ENCODE assay signal across 9 mouse cellular contexts in genomic region chr5:150115271-150116092, GRCm38 (mm10). TPM values are rescaled to one million over a fixed set of nuclear protein-coding genes. Genes with fewer than 3 reads are reported as not detected.
DNase-seq lines count a peak whose midpoint lies in the region; ATAC-seq lines count a peak whose summit lies in the region.
"Had no signal": no experiment of that assay in that cellular context is flagged by ENCODE, and none has a peak within 500 bp of the region (broad histone marks: within the 10 kb centered on the region; RNA-seq: fewer than 3 reads in every experiment).

No protein-coding gene starts in this region.

- H3K4me2 ChIP-seq in embryonic facial prominence, embryonic 12.5 days (replicated peaks): 0 out of 2 replicates have a peak overlapping the region, but pooled peaks have one; percentile 7
- H3K4me2 ChIP-seq in hindbrain, embryonic 11.5 days (replicated peaks; ENCODE audit: low read depth, low read length): no peak overlapping the region
- H3K4me2 ChIP-seq: midbrain, embryonic 12.5 days had no signal

- no peaks in the 10 kb centered on the region for H3K36me3 ChIP-seq in embryonic facial prominence, embryonic 12.5 days
- no peaks in the 10 kb centered on the region for H3K36me3 ChIP-seq in hindbrain, embryonic 11.5 days (ENCODE audit: control insufficient read depth, insufficient read depth, low read length)
- H3K36me3 ChIP-seq: midbrain, embryonic 12.5 days had no signal

- peaks cover 4% of the 10 kb centered on the region; the same call in 1 of the 2 replicates for H3K9me3 ChIP-seq in embryonic facial prominence, embryonic 12.5 days
- H3K9me3 ChIP-seq in hindbrain, embryonic 11.5 days (ENCODE audit: control insufficient read depth, low read length): no peaks in the 10 kb centered on the region

- DNase-seq in heart, adult 18-20 months: peak; percentile 29 to 42
- no peak for DNase-seq in heart, postnatal 36 days
- peak; percentile 49 for DNase-seq in hindbrain, embryonic 11.5 days (ENCODE audit: low spot score)
- peak; percentile 39 for DNase-seq in naive thymus-derived CD4-positive, alpha-beta T cell, adult 2 months (ENCODE audit: low read depth)
- no peak for DNase-seq in frontal cortex, postnatal 25 days (ENCODE audit: low spot score in 2 of 2)
- no peak for DNase-seq in layer of hippocampus, adult 9-10 months (ENCODE audit: low spot score)
- DNase-seq in kidney, postnatal 14 days: no peak

- H3K4me1 ChIP-seq in embryonic facial prominence, embryonic 12.5 days: peaks cover 11% of the 10 kb centered on the region
- no peaks in the 10 kb centered on the region for H3K4me1 ChIP-seq in hindbrain, embryonic 11.5 days (replicated peaks; ENCODE audit: control insufficient read depth, insufficient read depth, low read length)

- no peak overlapping the region for H3K9ac ChIP-seq in embryonic facial prominence, embryonic 12.5 days
- H3K9ac ChIP-seq in hindbrain, embryonic 11.5 days (ENCODE audit: low read depth, low read length): no peak overlapping the region
- H3K9ac ChIP-seq: midbrain, embryonic 12.5 days had no signal

- H3K4me3 ChIP-seq in embryonic facial prominence, embryonic 12.5 days: no peak overlapping the region
- no peak overlapping the region for H3K4me3 ChIP-seq in hindbrain, embryonic 11.5 days (ENCODE audit: low read depth, low read length)
- H3K4me3 ChIP-seq: midbrain, embryonic 12.5 days had no signal

- H3K27ac ChIP-seq in embryonic facial prominence, embryonic 12.5 days: no peak overlapping the region; the same call in 1 of the 2 replicates
- H3K27ac ChIP-seq in hindbrain, embryonic 11.5 days (ENCODE audit: low read depth, low read length): no peak overlapping the region
- H3K27ac ChIP-seq: midbrain, embryonic 12.5 days had no signal

- WGBS in embryonic facial prominence, embryonic 12.5 days: 65% methylated on average over 16 of the region's 16 CpGs
- 62% methylated on average over 16 of the region's 16 CpGs for WGBS in hindbrain, embryonic 11.5 days

- intact Hi-C loops in heart, postnatal 36 days (cut with DNase I): loop anchor here (1.0 to 10.0 kb wide), 4 partner anchors 17 to 99 kb away; no protein-coding TSS in a partner anchor

- no peak for ATAC-seq in embryonic facial prominence, embryonic 12.5 days (ENCODE audit: insufficient number of reproducible peaks, insufficient read depth, low FRiP score, low TSS enrichment)
- peak; percentile 39; the same call in 1 of the 2 replicates for ATAC-seq in hindbrain, embryonic 11.5 days (ENCODE audit: low FRiP score)

- peaks cover 6% of the 10 kb centered on the region for H3K27me3 ChIP-seq in embryonic facial prominence, embryonic 12.5 days
- no peaks in the 10 kb centered on the region for H3K27me3 ChIP-seq in hindbrain, embryonic 11.5 days (ENCODE audit: control insufficient read depth, insufficient read depth, low read length)

RNA-seq across cellular contexts. Expression of gene Fry, which starts 3.0 kb away (rescaled TPM):
- 100 to 1,000 TPM in 1 of 2 experiments, 10 to 100 TPM in 1; 97.6 to 122 TPM for total RNA-seq in heart, adult 18-20 months (2021)
- total RNA-seq in heart, postnatal 36 days (2021): 100 to 1,000 TPM; 134 to 136 TPM
- polyA plus RNA-seq in embryonic facial prominence, embryonic 12.5 days (2016; fragmentation: Nextera tagmentation; extraction: Ambion mirVana): 10.2 and 12.7 TPM in 2 replicates
- polyA plus RNA-seq in hindbrain, embryonic 11.5 days (2014; fragmentation: Nextera tagmentation; extraction: Ambion mirVana): 14.3 and 22.4 TPM in 2 replicates

Comparison
In these comparisons a context has a peak if more than half of its experiments do, and no peak if none do; other contexts are left out.
1. DNase-seq: peak in heart, adult 18-20 months (2 of 2), hindbrain, embryonic 11.5 days (single experiment) and naive thymus-derived CD4-positive, alpha-beta T cell, adult 2 months (single experiment); none in heart, postnatal 36 days (0 of 2), frontal cortex, postnatal 25 days (0 of 2), layer of hippocampus, adult 9-10 months (single experiment) and kidney, postnatal 14 days (single experiment).